Mouse (Mus musculus): ENCODE measurements around the gene Arhgef10l.

Arhgef10l gene

DNA sequence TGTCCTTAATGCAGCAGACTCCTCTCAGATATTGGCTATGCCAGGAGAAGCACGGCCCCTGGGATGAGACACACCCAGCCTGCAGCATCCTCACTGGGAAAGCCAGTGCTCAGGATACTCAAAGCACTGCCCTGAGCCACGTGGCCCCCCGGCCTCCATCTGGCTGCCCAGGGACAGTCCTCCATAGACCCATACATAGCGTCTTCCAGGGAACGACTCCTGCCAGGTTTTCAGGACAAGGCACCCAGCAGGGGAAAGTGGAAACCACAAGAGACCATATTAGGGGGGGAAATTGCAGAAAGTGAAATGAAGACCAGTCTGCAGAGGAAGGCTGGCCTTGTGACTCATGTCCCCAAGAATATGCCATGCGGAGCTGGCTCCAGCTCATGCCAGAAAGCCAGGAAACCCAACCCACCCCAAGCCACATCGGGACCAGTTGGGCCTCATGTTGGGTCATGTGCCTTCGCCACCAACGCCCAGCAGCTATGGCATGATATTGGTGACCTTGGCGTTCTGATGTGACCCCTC, 30.9 kb downstream of the Arhgef10l start:
- in situ Hi-C loops (cut with MboI) = no loop called here

DNA sequence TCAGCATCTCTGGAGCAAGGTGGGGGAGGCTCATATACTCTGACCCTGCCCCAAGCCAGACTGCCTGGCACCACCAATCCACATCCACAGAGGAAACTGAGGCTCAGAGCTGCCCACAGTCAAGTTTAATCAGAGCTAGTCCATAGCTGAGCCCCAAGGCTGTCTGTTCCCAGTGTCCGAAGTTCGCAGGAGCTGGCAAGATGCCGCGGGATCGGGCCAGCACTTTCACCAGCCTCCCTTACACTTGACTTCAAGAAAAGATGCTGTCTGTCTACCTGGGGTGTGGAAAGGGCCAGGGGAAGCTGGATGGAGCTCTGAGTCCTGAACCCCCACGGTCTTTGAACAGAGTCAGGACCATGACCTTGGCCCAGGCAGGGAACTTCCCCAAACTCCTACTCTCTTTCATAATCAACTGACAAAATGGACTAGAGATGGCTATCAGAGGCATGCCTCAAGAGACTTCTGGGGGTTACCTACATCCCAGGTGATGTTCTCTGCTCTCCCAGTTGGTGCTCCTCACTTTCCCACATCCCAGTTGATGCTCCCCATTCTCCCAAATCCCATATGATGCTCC, 34.4 kb downstream of the Arhgef10l start:
- in situ Hi-C loops (cut with MboI) = no loop called here

DNA sequence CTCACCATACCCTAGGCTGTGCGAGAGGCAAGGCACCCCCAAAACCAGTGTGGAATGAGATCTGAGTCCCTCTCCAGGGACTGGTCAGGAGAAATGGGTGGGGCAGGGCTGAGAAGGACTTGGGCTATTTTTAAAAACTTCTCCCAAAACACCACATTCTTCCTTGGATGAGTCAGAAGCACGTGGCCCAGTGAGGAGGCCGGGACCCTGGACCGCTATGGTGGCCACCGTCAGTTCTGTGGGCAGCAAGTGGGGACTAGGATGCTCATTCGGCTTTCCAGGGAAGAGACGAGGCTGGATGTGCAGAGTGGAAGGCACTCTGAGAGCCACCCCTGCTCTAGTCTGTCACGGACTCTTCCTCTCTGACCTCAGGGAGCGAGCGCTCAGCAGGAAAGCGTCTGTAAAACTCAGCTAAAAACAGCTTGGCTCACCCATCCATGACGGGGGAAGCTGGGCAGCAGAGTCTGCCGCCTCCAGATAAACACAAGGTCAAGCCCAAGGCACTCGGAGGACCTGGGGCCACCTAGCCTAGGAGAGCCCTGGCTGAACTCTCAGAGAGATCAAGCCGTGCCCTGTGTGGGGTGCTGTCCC, 35.1 kb downstream of the Arhgef10l start:
- in situ Hi-C loops (cut with MboI) = no loop called here

DNA sequence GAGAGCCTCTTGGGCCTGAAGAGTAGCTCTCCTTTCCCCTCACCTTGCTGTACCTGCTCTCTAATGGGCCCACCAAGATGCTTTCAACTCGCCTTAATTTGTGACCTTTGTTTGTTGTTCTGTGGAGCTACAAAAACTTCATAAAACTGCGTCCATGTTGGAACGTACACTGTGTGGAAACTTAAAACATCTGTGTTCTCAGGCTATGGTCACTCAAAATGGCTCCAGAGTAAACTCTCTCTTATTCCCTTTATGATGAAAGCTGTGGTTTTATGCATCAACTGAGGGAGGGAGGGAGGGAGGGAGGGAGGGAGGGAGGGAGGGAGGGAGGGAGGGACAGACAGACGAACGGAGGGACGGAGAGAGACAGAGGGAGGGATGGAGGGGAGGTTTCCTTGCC, 35.7 kb downstream of the Arhgef10l start:
- in situ Hi-C loops (cut with MboI) = no loop called here

DNA sequence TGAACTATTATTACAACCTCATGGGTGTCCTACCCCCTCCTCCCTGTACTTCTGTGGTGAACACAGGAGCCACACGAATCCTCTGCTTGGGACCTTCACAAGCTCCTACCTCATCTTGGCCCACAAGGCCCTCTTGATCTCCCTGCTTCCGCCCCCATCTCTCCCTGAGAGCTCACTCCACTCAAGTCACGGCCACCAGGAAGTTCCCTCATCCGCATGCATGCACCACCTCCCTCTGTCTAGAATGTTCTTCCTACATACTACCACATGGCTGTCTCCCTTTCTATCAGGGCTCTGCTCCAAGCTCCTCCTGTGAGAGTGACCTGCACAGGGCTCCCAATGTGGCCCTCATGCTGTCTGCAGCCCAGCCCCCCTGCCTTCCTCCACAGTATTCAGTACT, 36.8 kb downstream of the Arhgef10l start:
- in situ Hi-C loops (cut with MboI) = no loop called here

DNA sequence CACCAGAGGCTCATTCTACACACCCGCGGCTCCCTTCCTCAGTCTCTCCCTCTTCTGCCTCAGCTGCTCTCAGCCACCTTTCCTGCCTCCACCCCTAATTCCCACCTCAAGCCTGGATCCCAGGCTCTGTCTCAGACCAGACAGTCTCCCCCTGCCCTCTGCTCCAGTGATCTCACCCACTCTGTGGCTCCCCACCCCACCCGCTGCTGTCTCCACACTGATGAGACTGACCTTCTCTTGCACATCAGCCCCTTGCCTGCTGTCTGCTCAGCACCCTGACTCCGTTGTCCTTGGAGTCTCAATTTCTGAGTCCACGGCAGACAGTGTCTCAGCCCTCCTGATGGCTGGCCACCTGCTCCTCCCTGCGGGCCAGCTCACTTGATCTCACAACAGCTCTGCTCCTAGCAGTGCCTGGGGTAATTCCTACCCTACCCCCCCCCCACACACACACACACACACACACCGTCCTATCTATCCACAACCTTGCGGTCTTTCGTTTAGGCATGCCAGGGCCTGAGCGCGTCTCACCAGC, 37.3 kb downstream of the Arhgef10l start:
- in situ Hi-C loops (cut with MboI) = no loop called here

DNA sequence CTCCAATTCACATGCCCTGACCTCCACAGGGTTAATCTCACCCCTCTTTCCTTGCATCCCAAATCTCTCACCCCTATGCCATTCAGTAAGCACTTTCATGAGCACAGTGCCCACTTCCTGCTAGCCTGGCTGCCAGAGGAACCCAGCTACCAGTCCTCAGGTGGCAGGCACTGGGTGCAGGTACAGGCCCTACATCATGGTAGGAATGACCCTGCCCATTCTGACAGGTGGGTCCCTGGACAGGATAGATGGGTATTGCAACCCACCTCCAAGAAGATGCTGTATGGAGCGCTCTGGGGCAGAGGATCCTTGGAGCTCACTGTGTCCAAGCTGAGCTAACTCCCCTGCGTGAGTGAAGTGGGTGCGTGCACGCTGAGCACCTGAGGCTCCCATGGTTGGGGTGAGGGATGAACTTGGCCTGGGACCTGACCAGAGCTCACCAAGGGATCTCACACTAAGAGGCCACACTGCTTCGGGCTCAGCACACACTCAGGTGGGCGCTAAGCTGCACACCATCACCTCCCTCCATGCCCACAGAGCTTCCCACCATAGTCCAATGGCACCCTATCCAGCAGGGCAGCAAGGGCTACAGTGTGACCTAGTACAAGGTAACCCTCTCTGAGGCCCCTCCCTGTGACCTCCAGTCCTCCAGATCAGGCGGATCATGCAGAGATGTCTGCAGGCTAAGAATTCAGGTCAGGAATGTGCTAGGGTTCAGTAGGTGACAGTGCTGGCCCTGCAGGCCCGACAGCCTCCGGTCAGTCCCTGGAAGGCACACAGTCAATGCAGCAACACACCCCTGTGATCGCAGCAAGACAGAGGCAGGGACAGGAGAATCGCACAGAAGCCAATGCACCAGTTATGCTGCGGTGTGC, 39.9 kb downstream of the Arhgef10l start:
- in situ Hi-C loops (cut with MboI) = no loop called here

DNA sequence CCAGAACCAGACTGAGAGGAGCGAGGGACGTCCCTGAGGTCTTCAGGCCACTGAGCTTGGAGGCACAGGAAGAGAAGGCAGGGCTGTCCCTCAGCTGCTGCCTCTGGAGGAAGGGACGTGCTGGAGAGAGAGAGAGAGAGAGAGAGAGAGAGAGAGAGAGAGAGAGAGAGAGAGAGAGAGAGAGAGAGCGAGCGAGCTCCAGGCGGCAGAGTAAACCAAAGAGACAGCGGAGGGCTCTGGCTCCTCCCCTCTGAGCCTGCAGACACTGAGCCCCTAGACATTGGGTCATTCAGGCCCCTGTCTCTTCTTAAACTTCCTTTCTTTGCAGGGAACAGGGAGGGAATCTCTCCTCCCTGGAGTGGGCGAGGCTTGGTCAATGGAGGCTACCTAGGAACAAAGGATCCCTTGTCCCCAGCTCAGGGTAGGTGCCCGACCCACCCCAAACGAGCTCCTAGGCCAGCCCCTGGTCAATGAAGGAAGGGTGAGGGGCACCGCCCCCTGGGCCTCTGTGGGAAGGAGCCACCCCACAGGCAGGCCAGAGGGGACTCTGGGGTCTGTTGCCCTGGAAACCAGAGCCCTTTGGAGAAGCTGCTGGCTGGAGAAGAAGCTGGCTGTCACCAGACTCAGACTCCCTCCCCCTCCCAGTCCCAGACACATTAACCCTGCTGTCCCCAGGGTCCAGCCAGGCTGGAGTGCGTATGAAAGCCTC, 41.2 kb downstream of the Arhgef10l start:
- in situ Hi-C loops (cut with MboI) = no loop called here

DNA sequence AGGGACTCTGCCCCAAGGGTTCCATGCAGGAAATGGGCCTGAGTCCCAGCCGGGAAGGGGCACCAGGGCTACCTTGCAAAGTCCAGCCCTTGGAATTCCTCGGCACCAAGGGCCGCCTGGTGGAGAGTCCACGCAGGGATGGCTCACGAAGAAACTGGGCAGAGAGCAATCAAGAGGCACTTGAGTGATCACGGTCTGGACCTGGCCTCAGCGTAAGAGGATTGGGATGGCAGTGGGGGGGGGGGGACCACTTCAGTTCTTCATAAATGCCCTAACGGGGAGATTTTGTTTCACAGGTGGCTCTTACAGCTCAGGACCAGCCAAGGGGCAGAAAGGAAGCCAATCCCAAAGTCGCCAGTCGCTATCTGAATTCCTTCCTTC, 41.7 kb downstream of the Arhgef10l start:
- in situ Hi-C loops (cut with MboI) = no loop called here

DNA sequence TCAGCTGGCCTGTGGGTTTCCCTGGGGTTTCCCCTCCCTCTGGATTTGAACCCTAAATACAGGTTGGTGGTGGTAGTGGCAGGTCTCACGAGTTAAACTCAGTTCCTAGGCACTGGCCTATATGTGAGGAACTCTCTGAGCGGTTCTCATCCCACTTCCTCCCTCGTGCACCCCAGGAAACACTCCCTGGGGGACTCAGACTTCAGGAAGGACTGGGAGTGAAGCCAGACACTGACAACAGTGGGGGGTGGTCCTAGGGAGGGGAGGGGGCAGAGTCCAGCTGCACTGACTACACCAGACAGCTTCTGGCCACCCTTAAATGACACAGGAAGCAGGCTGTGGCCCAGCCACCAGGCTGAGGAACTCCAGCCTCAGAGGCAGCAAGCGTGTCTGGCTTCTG, 43.0 kb downstream of the Arhgef10l start:
- in situ Hi-C loops (cut with MboI) = no loop called here

DNA sequence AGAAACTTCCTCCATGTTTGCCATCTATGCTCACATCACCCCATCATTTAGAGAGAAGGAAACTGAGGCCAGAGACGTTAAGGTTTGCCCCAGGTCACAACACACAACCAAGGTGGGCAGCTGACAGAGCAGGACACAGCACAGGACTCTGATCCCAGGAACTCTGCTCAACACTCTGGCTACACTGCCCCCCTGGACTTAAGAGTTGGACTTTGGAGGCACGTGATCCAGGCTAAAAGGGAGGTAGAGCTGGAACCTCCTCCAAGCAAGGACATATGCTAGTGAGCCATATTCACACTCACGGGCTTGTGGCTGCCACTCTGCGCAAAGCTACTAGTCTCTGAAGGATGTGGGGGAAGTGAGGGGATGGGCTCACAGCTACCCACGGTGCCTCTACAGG, 45.3 kb downstream of the Arhgef10l start:
- in situ Hi-C loops (cut with MboI) = no loop called here

DNA sequence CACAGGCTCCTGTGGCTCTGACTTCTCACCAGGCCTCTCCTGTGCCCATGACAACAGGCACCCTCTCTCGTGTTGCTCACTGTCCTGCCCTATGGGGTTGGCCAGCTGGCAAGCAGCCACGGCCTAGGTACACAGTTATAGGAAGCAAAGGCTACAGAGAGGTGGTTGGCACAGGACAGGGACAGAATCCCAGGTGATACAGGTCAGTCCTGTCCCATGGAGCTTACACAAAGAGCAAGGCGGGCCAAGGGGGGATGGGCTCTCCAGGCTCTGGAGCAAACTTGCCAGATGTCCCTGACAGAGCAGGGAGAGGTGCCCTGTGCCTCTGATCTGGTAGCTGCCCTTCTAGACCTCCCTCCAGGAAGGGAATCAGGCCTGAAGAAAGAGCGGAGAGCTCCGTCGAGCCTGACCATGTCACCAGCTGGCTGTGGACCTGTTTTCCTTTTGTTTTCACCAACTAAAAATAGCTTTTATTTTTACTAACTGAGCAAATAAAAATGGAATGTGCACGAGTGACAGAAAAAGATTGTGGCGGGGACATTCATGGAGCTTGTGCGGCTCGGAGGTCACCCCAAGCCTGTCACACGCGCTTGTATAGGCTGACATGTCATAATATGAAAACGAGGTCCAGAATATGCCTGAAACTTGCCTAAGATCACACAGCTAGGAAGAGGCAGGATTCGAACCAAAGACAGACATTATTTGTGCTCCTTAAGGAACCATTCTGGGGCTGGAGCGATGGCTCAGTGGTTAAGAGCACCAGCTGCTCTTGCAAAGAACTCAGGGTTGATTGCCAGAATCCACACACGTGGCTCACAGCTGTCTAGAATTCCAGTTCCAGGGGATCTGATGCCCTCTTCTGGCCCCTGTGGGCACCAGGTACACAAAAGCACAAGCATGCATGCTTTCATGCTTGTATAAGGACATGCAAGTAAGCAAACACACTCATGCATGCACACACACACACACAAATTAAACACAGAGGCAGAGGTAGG, 48.1 kb downstream of the Arhgef10l start:
- in situ Hi-C loops (cut with MboI) = no loop called here

DNA sequence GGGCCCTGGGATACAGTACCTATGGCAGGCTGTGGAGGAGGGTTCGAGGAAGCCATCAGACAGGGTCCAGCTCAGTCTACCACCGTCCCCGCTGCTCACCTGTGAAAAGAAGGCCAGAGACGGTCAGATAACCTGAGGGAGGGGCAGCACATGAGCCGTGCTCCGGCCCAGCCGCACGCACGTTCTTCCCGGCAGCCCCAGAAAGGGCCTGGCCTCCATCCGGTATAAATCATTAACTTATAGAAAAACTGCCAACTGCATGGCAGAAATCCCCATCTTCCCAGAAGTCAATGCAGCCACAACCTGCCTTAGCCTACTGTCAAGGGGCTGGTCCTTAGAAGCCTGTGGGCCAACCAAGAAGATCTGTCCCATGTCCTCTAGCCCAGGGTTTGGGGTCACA, 48.9 kb downstream of the Arhgef10l start:
- in situ Hi-C loops (cut with MboI) = no loop called here

DNA sequence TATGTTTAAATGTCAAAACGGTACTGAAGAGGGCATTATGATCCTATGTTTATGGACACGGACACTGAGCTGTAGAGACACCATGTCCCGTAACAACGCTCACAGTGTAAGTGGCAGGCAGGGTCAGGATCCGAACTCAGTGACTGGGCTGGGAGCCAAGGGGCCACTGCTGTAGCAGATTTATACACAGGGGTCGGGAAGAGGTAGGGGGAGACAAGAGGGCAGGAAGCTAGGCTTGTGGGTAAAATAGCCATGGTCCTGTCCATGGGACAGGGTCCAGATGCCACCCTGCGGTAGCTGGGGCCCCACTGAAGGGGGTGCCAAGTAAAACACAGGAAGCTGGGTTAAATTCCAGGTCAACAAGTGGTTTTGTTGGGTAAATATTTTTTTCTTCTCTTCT, 49.6 kb downstream of the Arhgef10l start:
- in situ Hi-C loops (cut with MboI) = no loop called here

DNA sequence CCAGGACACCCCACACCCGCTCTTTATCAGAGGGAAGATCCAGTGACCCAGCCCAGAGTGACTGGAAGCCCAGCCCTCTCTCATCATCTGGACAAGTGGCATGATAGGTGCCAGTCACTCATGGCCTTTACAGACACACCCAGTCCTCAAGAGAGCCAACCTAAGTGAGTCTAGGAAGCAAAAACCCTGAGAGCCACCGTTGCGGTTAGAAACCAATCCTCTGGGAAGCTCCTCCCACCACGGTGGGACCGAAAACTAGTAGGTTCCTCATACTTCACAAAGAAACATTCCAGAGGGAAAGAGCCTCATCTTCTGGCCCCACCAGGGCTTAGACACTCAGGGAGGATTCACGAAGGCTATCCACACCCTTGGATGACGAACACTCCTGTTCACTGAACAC, 50.0 kb downstream of the Arhgef10l start:
- in situ Hi-C loops (cut with MboI) = no loop called here

DNA sequence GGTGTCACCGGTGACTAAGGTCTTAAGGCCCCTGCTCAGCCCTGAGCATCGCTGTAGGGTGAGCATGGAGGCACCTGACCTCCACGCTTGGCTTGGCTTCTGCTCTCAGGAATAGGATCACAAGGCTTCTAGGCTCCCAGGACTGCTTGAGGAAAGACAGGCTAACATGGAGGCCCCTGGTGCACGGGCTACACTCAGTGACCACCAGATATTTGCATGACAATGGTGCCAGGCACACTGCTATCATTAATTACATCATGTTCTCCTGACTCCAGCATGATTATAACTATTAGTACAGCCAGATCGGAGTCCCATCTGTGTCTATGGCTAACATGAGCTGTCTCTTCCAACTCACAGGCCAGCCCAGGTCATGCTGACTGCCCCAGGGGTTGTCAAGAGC, 51.3 kb downstream of the Arhgef10l start:
- in situ Hi-C loops (cut with MboI) = no loop called here

DNA sequence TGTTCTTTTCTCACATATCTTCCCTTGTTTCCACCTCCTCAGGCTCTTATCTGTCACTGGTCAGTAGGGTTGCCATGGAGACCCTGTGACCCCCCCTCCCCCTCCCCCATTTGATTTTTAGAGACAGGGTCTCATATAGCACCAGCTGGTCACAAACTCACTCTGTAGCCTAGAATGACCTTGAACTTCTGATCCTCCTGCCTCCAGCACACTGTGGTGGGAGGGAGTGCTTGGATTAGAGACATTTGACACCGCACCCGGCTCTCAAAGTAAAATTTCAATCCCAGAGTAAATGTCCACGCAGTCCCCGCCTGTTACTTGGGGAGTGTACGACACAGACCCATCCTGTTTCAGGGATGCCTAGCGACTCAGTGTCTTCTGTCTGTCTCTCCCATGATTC, 51.7 kb downstream of the Arhgef10l start:
- in situ Hi-C loops (cut with MboI) = no loop called here

DNA sequence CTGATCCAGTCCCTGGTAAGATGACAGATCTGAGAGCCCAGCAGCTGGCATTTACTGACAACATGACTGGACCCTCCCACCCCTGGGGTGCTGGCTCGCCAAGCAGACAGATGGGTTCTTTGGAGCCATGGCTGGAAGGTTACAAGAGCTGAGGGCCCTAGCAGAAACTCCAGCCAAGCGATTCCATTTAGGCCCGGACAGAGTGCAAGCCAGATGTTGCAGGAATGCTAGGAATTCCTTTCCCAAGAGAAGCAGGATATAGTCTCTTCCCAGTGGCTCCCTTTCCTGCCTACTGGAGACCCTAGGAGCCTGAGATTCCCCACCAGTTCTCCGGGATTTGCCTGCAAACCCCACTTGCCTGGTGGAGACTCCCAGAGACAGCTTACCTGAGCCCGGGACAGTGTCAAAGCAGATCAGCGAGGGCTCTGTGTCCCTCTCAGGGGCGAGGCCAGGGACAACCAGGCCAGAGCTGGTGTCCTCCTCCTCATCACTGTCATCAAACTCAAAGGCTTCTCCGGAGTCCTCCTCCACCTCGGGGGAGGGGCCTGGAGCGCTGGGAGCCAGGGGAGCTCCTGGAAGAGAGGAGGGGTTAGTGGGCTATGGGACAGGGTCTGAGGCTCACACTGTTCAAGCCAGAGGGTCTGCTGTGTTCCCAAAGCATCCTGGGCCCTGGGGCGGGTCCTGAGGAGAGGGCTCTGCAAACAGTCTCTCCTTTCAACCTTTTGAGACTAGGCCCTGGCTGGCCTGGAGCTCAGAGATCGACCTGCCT, 54.8 kb downstream of the Arhgef10l start:
- in situ Hi-C loops (cut with MboI) = no loop called here

DNA sequence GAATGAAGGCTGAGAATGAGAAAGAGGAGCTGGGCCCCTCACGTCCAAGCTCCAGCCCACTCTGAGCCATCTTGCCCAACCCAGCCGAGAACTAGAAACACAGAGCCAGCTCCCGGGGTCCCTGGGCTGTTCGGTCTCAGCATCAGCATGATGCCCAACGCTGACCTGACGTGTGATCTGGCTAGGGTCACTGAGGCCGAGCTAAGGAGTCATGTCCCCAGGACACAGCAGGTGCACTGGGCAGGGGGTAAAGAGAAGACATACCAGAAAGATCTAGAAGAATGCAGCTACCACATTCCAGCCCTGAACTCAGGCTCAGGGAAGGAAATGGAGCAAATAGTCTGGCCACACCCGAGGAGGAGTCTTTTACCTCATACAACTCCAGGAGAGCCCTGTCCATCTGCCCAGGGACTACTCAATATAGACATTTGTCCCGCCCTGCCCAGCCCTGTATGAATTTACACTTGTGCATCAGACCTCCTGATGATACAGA, 57.5 kb downstream of the Arhgef10l start:
- in situ Hi-C loops (cut with MboI) = no loop called here

DNA sequence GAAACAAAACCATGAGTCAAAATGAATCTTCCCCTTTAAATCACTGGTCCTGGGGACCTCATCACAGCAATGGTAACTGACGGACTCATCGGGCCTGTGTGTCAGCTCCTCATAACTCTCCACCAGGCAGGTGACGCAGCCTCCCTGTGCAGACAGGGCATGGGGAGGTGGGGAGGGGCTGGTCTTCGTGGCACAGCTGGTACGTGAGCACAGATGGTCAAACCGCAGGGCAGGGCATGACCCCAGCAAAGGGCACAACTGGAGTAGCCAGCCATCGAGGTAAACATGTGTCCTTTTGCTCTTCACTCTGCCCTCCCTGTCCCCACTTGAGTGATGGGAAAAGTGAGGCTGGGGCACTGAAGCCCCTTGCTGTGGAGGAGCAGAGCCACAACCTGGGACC, 59.0 kb downstream of the Arhgef10l start:
- in situ Hi-C loops (cut with MboI) = no loop called here
